Mouse (Mus musculus): ENCODE measurements around the gene Prune2.

Gene Prune2

DNA sequence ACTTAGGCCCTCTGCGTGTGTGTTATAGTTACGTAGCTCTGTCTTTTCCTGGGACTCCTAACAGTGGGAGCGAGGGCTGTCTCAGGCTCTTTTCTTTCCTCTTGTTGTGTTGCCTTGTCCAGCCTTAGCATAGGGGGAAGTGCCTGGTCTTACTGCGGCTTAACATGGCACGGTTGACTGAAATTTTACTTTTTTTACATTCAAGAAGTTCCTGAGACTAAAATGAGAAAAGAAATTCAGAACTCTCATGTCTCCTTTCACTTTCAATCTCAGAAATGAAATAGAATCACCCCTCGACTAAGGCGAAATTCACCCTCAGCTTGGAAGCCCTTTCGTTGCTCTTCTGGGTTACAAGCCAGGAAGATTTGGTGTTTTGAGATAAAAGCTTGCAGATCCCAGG is 295.5 kb downstream of the Prune2 start:
- Histone ChIP-seq H3K4me1 (replicated peaks; ENCODE audit: low read depth, low read length) (peaks cover 3% of the 10 kb centered on the region), H3K36me3 (ENCODE audit: insufficient read depth, low read length) (no peaks in the 10 kb centered on the region), H3K4me3 (replicated peaks; ENCODE audit: low read length) (no peak overlapping the region), H3K9me3 (ENCODE audit: low read length) (peaks cover 3% of the 10 kb centered on the region; the same call in 1 of the 2 replicates), H3K27me3 (ENCODE audit: insufficient read depth, low read length) (no peaks in the 10 kb centered on the region)
- TF ChIP-seq POU5F1 (IDR thresholded peaks at IDR 0.05; ENCODE audit: borderline replicate concordance, low read length) (no peak), CTCF (conservative IDR thresholded peaks at IDR 0.05; ENCODE audit: low read length) (no peak), NANOG (IDR thresholded peaks at IDR 0.05; ENCODE audit: borderline replicate concordance, low read length) (no peak)

DNA sequence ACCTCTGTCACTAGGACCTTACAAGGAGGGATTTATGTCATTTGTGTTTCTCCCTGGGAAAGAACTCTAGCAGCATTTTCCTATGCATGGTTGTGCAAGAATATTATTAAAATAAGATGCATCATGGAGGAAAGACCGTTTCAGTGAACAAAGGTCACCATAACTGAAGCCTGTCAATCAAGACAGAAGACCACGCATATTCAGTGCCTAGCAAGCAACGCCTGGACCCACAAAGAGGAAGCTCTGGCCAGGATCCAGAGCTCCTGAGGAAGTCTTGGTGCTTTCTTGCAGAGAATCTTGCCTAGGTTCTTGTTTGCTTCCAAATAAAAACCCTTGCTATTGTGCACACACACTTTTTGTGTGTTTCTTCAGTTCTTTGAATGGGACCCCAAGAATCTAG is 296.9 kb downstream of the Prune2 start:
- Histone ChIP-seq H3K36me3 (ENCODE audit: insufficient read depth, low read length) (no peaks in the 10 kb centered on the region), H3K4me1 (replicated peaks; ENCODE audit: low read depth, low read length) (peaks cover 10% of the 10 kb centered on the region), H3K9me3 (ENCODE audit: low read length) (peaks cover 3% of the 10 kb centered on the region; the same call in 1 of the 2 replicates), H3K4me3 (replicated peaks; ENCODE audit: low read length) (no peak overlapping the region), H3K27me3 (ENCODE audit: insufficient read depth, low read length) (no peaks in the 10 kb centered on the region)
- TF ChIP-seq NANOG (IDR thresholded peaks at IDR 0.05; ENCODE audit: borderline replicate concordance, low read length) (no peak), CTCF (conservative IDR thresholded peaks at IDR 0.05; ENCODE audit: low read length) (no peak), POU5F1 (IDR thresholded peaks at IDR 0.05; ENCODE audit: borderline replicate concordance, low read length) (no peak)

DNA sequence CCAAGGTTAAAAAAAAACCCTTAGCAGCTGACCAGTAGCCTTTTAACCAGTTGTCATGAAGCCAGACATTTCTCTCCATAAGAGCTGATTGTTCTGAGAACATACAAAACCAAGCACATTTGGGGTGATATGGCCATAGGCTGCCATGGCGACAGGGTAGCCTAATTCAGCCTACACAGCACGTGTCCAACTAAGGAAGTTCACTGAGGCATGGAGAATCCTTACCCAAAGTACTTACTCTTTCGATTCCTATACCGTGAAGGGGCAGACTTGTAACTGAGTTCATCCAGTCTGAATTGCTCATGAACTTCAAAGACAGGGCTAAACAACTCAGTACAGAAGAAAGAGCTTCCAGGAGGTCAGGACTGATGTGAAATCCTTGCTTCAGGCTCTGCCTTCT is 299.6 kb downstream of the Prune2 start:
- Histone ChIP-seq H3K9me3 (ENCODE audit: low read length) (peaks cover 3% of the 10 kb centered on the region; the same call in 1 of the 2 replicates), H3K36me3 (ENCODE audit: insufficient read depth, low read length) (no peaks in the 10 kb centered on the region), H3K4me1 (replicated peaks; ENCODE audit: low read depth, low read length) (peaks cover 10% of the 10 kb centered on the region), H3K27me3 (ENCODE audit: insufficient read depth, low read length) (no peaks in the 10 kb centered on the region), H3K4me3 (replicated peaks; ENCODE audit: low read length) (no peak overlapping the region)
- TF ChIP-seq CTCF (conservative IDR thresholded peaks at IDR 0.05; ENCODE audit: low read length) (no peak), NANOG (IDR thresholded peaks at IDR 0.05; ENCODE audit: borderline replicate concordance, low read length) (no peak), POU5F1 (IDR thresholded peaks at IDR 0.05; ENCODE audit: borderline replicate concordance, low read length) (no peak)

DNA sequence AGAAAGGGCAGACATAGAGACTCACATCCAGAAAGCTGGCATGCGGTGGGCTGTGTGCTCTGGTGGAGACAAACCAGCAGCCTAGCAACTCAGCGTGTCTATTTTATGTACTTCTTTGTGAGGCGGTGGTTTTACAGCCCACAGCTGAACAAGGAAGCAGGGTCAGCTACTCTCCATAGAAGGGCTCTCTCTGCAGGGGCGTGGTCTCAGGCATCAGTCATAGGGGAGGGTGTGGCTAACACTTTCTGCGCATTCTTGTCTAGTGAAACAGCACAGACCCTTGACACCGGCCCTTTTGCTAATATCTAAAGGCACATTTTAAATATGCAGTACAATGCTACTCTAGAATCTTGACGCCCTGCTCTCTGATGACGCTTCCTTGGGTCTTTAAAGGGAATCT is 300.5 kb downstream of the Prune2 start:
- H3K27me3 ChIP-seq (ENCODE audit: insufficient read depth, low read length): no peaks in the 10 kb centered on the region
- H3K4me3 ChIP-seq (replicated peaks; ENCODE audit: low read length): no peak overlapping the region
- no peaks in the 10 kb centered on the region for H3K9me3 ChIP-seq (ENCODE audit: low read length)
- TF ChIP-seq NANOG (IDR thresholded peaks at IDR 0.05; ENCODE audit: borderline replicate concordance, low read length): no peak
- TF ChIP-seq CTCF (conservative IDR thresholded peaks at IDR 0.05; ENCODE audit: low read length): no peak
- TF ChIP-seq POU5F1 (IDR thresholded peaks at IDR 0.05; ENCODE audit: borderline replicate concordance, low read length): no peak
- peaks cover 10% of the 10 kb centered on the region for H3K4me1 ChIP-seq (replicated peaks; ENCODE audit: low read depth, low read length)
- H3K36me3 ChIP-seq (ENCODE audit: insufficient read depth, low read length): no peaks in the 10 kb centered on the region

DNA sequence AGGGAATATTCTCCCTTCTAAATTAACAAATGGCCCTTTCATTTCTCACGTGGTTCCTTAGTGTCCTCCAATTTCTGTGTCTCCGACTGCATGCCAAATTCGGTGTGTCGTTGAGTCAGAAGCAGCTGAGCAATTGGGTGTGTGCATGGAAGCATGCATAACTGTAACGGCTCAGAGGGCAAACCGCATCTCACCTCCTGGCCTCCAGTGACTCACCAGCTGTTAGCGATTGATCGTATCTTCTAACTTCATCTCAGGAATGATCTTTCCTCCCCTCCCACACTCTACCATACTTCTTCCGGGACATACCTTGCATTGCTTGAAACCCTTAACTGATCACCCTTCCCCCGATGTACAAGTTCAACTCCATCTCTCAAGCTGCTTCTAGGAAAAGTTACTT is 300.9 kb downstream of the Prune2 start:
- TF ChIP-seq POU5F1 (IDR thresholded peaks at IDR 0.05; ENCODE audit: borderline replicate concordance, low read length) (no peak), CTCF (conservative IDR thresholded peaks at IDR 0.05; ENCODE audit: low read length) (no peak), NANOG (IDR thresholded peaks at IDR 0.05; ENCODE audit: borderline replicate concordance, low read length) (no peak)
- Histone ChIP-seq H3K27me3 (ENCODE audit: insufficient read depth, low read length) (no peaks in the 10 kb centered on the region), H3K36me3 (ENCODE audit: insufficient read depth, low read length) (no peaks in the 10 kb centered on the region), H3K4me1 (replicated peaks; ENCODE audit: low read depth, low read length) (peaks cover 10% of the 10 kb centered on the region), H3K9me3 (ENCODE audit: low read length) (no peaks in the 10 kb centered on the region), H3K4me3 (replicated peaks; ENCODE audit: low read length) (no peak overlapping the region)

DNA sequence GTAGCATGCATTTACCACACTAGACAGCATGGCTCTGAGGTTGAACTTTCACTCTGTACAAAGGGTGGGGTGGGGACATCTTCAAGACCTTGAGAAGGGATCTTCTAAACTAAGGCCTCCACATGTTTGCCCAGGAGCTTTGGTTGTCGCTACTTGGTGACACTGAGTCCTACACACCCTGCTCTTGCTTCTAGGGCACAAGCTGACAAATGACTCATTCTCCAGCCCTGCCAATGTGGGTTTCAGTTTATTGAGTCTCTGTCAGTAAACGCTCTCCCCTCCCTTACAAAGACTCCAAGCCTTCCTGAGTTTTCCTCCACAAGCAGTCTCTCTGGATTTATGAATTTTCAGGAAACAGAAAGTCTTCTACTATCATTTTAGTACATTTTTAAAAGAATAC is 307.3 kb downstream of the Prune2 start:
- no peaks in the 10 kb centered on the region for H3K36me3 ChIP-seq (ENCODE audit: insufficient read depth, low read length)
- TF ChIP-seq CTCF (conservative IDR thresholded peaks at IDR 0.05; ENCODE audit: low read length) (no peak), POU5F1 (IDR thresholded peaks at IDR 0.05; ENCODE audit: borderline replicate concordance, low read length) (no peak), NANOG (IDR thresholded peaks at IDR 0.05; ENCODE audit: borderline replicate concordance, low read length) (no peak)

DNA sequence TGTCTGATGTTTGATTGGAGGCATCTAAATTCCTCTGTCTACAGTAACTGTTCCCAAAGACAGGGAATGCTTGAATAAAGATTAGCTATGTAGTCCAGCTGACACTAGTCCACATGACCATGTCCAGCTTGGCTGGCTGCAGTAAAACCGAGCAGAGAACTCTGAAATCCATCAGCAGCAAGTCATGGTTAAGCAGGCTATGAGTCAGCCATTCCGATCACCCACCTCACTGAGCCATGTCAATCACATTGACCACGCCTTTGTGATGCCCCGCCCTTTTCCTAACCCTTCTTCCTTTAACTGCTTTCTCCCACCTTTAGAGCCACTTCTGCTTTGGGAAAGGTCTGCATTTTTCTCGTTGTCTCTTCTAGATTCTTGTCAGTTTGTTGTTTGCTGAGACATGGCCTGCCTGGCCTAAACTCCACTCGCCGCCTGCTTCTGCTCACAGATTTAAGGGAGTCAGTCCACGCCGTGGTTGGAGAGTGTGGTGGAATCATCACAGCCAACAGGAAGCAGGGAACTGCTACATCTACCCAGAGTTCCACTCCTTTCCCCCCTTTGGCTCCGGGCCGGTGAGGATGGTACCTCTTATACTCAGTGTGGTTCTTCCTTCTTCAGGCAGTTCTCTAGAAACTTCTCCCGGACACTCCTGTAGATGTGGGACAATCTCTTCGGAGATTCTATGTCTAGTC is 307.9 kb downstream of the Prune2 start:
- H3K36me3 ChIP-seq (ENCODE audit: insufficient read depth, low read length): no peaks in the 10 kb centered on the region
- H3K4me1 ChIP-seq (replicated peaks; ENCODE audit: low read depth, low read length): peaks cover 5% of the 10 kb centered on the region; the same call in 1 of the 2 replicates
- no peaks in the 10 kb centered on the region for H3K27me3 ChIP-seq (ENCODE audit: insufficient read depth, low read length)
- TF ChIP-seq CTCF (conservative IDR thresholded peaks at IDR 0.05; ENCODE audit: low read length): no peak
- no peak overlapping the region for H3K4me3 ChIP-seq (replicated peaks; ENCODE audit: low read length)
- no peaks in the 10 kb centered on the region for H3K9me3 ChIP-seq (ENCODE audit: low read length)

More for the DNA sequence above, 307.3 kb downstream of the Prune2 start:
- no peaks in the 10 kb centered on the region for H3K9me3 ChIP-seq (ENCODE audit: low read length)
- H3K27me3 ChIP-seq (ENCODE audit: insufficient read depth, low read length): no peaks in the 10 kb centered on the region
- H3K4me3 ChIP-seq (replicated peaks; ENCODE audit: low read length): no peak overlapping the region
- peaks cover 5% of the 10 kb centered on the region; the same call in 1 of the 2 replicates for H3K4me1 ChIP-seq (replicated peaks; ENCODE audit: low read depth, low read length)

DNA sequence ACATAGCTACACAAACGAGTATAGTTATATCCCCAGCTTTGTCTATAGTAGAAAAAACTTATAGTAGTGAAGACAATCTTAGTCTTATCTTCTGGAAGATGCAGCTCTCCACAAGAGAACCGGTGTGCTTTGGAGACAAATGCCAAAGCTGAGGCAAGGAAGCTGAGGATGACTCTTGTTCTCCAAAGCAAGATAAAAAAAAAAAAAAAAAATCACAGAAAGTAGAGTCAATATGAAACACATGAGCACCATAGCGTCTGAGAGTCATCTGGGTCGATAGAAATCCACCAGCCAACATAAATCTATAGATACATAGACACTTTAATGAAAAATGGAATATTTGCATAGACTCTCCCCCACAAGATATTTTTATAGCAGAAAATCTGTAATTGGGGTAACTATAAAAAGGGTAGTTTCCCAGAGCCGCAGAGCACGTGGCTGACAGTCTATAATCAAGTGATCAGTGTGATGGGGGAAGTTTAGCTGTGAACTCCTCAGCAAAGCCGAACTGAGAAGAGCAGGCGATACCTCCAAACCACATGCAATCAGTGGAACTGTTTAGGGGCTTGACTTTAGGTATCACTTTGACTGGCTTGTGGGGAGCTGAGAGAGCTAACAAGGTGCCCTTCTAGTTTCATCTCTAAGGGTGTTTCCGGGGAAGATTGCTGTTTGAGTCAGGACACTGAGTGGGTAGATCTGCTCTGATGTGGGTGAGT is 308.7 kb downstream of the Prune2 start:
- TF ChIP-seq CTCF (conservative IDR thresholded peaks at IDR 0.05; ENCODE audit: low read length) (no peak), NANOG (IDR thresholded peaks at IDR 0.05; ENCODE audit: borderline replicate concordance, low read length) (no peak), POU5F1 (IDR thresholded peaks at IDR 0.05; ENCODE audit: borderline replicate concordance, low read length) (no peak)
- peaks cover 5% of the 10 kb centered on the region; the same call in 1 of the 2 replicates for H3K4me1 ChIP-seq (replicated peaks; ENCODE audit: low read depth, low read length)
- H3K9me3 ChIP-seq (ENCODE audit: low read length): no peaks in the 10 kb centered on the region
- no peaks in the 10 kb centered on the region for H3K36me3 ChIP-seq (ENCODE audit: insufficient read depth, low read length)
- no peak overlapping the region for H3K4me3 ChIP-seq (replicated peaks; ENCODE audit: low read length)
- H3K27me3 ChIP-seq (ENCODE audit: insufficient read depth, low read length): no peaks in the 10 kb centered on the region
